Mouse (Mus musculus) MEL (cell line): ENCODE data around the gene Nlgn1. TPM values are rescaled to one million over a fixed set of nuclear protein-coding genes. Genes with fewer than 3 reads are reported as not detected.

Experiments used
- DNase-seq: peaks from one replicate; pipeline ENCODE4 v3.0.0; 2011; ENCODE audit warnings: low read depth, low spot score
- H3K27ac ChIP-seq: 2 replicates; pipeline ENCODE4 v1.5.1; 2012; ENCODE audit warnings: low read depth, mild to moderate bottlenecking, control low read depth, low read length, moderate library complexity; ENCODE audit not compliant: control insufficient read depth
- H3K27me3 ChIP-seq, 2 experiments: fragments of 150-350 bp in 1 of 2; sonication (generic) in 1 of 2; 2 replicates each; pipeline ENCODE4 v1.6.1; 2012; ENCODE audit warnings: low read length in 2 of 2, mild to moderate bottlenecking in 2 of 2, improper control_type of control experiment in 1 of 2, moderate library complexity in 1 of 2; ENCODE audit not compliant: insufficient read depth in 2 of 2, control insufficient read depth in 1 of 2
- H3K36me3 ChIP-seq, 2 experiments: 2 replicates each; pipeline ENCODE4 v1.6.1; 2012 to 2014; ENCODE audit warnings: low read length in 2 of 2, improper control_type of control experiment in 1 of 2, inconsistent platforms in 1 of 2, mild to moderate bottlenecking in 1 of 2; ENCODE audit not compliant: insufficient read depth in 2 of 2, control insufficient read depth in 1 of 2
- H3K4me1 ChIP-seq, 2 experiments: fragments of 150-350 bp in 1 of 2; sonication (generic) in 1 of 2; 2 replicates each; pipeline ENCODE4 v1.6.1; 2012; ENCODE audit warnings: low read length in 2 of 2, improper control_type of control experiment in 1 of 2, mild to moderate bottlenecking in 1 of 2; ENCODE audit not compliant: insufficient read depth in 2 of 2, control insufficient read depth in 1 of 2
- H3K4me3 ChIP-seq, 2 experiments: fragments of 150-350 bp in 1 of 2; sonication (generic) in 1 of 2; 2 replicates each; pipeline ENCODE4 v1.5.1; 2012; ENCODE audit warnings: low read depth in 2 of 2, low read length in 2 of 2, mild to moderate bottlenecking in 2 of 2, moderate library complexity in 2 of 2, control low read depth in 1 of 2, improper control_type of control experiment in 1 of 2; ENCODE audit not compliant: control insufficient read depth in 1 of 2, insufficient read depth in 1 of 2
- H3K79me2 ChIP-seq: 2 replicates; pipeline ENCODE4 v1.6.1; 2012; ENCODE audit warnings: mild to moderate bottlenecking, low read length, moderate library complexity; ENCODE audit not compliant: control insufficient read depth, poor library complexity, insufficient read depth
- H3K9ac ChIP-seq: 2 replicates; pipeline ENCODE4 v1.6.1; 2012; ENCODE audit warnings: low read depth, mild to moderate bottlenecking, control low read depth, low read length, moderate library complexity; ENCODE audit not compliant: control insufficient read depth, poor library complexity, severe bottlenecking
- H3K9me3 ChIP-seq: fragments of 150-350 bp; sonication (generic); replicated peaks from 2 replicates; pipeline ENCODE4 v1.6.1; 2012; ENCODE audit warnings: mild to moderate bottlenecking, low read length, improper control_type of control experiment, moderate library complexity; ENCODE audit not compliant: insufficient read depth
- CHD1 ChIP-seq: IDR thresholded peaks from 2 replicates; pipeline ENCODE4 v1.6.1; 2012; ENCODE audit warnings: low read depth, mild to moderate bottlenecking, inconsistent platforms, low read length, improper control_type of control experiment
- CTCF ChIP-seq, 3 experiments: IDR thresholded peaks in 2 of 3; conservative IDR thresholded peaks in 1 of 3; 2 replicates each; pipeline ENCODE4 v1.5.1; 2011 to 2012; ENCODE audit warnings: low read length in 3 of 3, low read depth in 2 of 3, mild to moderate bottlenecking in 2 of 3, improper control_type of control experiment in 1 of 3, inconsistent platforms in 1 of 3, mixed read lengths in 1 of 3, moderate library complexity in 1 of 3; ENCODE audit not compliant: control insufficient read depth in 1 of 3, insufficient read depth in 1 of 3, poor library complexity in 1 of 3, severe bottlenecking in 1 of 3
- E2F4 ChIP-seq: IDR thresholded peaks from 2 replicates; pipeline ENCODE4 v1.6.1; 2011; ENCODE audit warnings: low read depth, low read length, improper control_type of control experiment, borderline replicate concordance
- EP300 ChIP-seq, 2 experiments: IDR thresholded peaks; 2 replicates each; pipeline ENCODE4 v1.6.1; 2011; ENCODE audit warnings: improper control_type of control experiment in 2 of 2, low read length in 2 of 2, low read depth in 1 of 2, mild to moderate bottlenecking in 1 of 2
- ETS1 ChIP-seq: IDR thresholded peaks from 2 replicates; pipeline ENCODE4 v1.6.1; 2012; ENCODE audit warnings: low read depth, mild to moderate bottlenecking, inconsistent platforms, low read length, improper control_type of control experiment, moderate library complexity
- GABPA ChIP-seq: IDR thresholded peaks from 2 replicates; pipeline ENCODE4 v1.6.1; 2012; ENCODE audit warnings: low read depth, mild to moderate bottlenecking, inconsistent platforms, low read length, improper control_type of control experiment, moderate library complexity
- HCFC1 ChIP-seq: IDR thresholded peaks from 2 replicates; pipeline ENCODE4 v1.6.1; 2012; ENCODE audit warnings: low read depth, mild to moderate bottlenecking, inconsistent platforms, low read length, improper control_type of control experiment, moderate library complexity
- JUND ChIP-seq: IDR thresholded peaks from 2 replicates; pipeline ENCODE4 v1.6.1; 2011; ENCODE audit warnings: low read depth, mild to moderate bottlenecking, improper control_type of control experiment, low read length
- KAT2A ChIP-seq: conservative IDR thresholded peaks from 2 replicates; pipeline ENCODE4 v1.6.1; 2012; ENCODE audit warnings: low read depth, low read length, improper control_type of control experiment, inconsistent platforms
- MAFK ChIP-seq: IDR thresholded peaks from 2 replicates; pipeline ENCODE4 v1.6.1; 2011; ENCODE audit warnings: low read depth, mild to moderate bottlenecking, low read length, improper control_type of control experiment, borderline replicate concordance
- MAZ ChIP-seq: IDR thresholded peaks from 2 replicates; pipeline ENCODE4 v1.6.1; 2012; ENCODE audit warnings: low read depth, mild to moderate bottlenecking, inconsistent platforms, low read length, improper control_type of control experiment
- MEF2A ChIP-seq: IDR thresholded peaks from 2 replicates; pipeline ENCODE4 v1.6.1; 2014; ENCODE audit warnings: low read depth, mild to moderate bottlenecking, inconsistent platforms, low read length, improper control_type of control experiment; ENCODE audit not compliant: poor library complexity, insufficient replicate concordance, severe bottlenecking; ENCODE audit errors: extremely low read depth
- MXI1 ChIP-seq: IDR thresholded peaks from 2 replicates; pipeline ENCODE4 v1.6.1; 2011; ENCODE audit warnings: mild to moderate bottlenecking, low read depth, low read length, improper control_type of control experiment
- NELFE ChIP-seq: IDR thresholded peaks from 2 replicates; pipeline ENCODE4 v1.6.1; 2011; ENCODE audit warnings: low read depth, low read length, improper control_type of control experiment
- NRF1 ChIP-seq: IDR thresholded peaks from 2 replicates; pipeline ENCODE4 v1.6.1; 2014; ENCODE audit warnings: low read depth, mild to moderate bottlenecking, inconsistent platforms, low read length, improper control_type of control experiment, moderate library complexity; ENCODE audit not compliant: poor library complexity, insufficient read depth, severe bottlenecking
- POLR2A ChIP-seq, 2 experiments: IDR thresholded peaks; 2 replicates each; pipeline ENCODE4 v1.6.1; 2011 to 2012; ENCODE audit warnings: low read length in 2 of 2, mild to moderate bottlenecking in 2 of 2, control low read depth in 1 of 2, improper control_type of control experiment in 1 of 2, low read depth in 1 of 2, moderate library complexity in 1 of 2; ENCODE audit not compliant: control insufficient read depth in 1 of 2, insufficient read depth in 1 of 2, poor library complexity in 1 of 2
- POLR2AphosphoS2 ChIP-seq: IDR thresholded peaks from 2 replicates; pipeline ENCODE4 v1.6.1; 2011; ENCODE audit warnings: low read length, improper control_type of control experiment
- RAD21 ChIP-seq: IDR thresholded peaks from 2 replicates; pipeline ENCODE4 v1.6.1; 2011; ENCODE audit warnings: mild to moderate bottlenecking, low read depth, low read length, improper control_type of control experiment
- RCOR1 ChIP-seq: IDR thresholded peaks from 2 replicates; pipeline ENCODE4 v1.6.1; 2012; ENCODE audit warnings: low read depth, mild to moderate bottlenecking, inconsistent platforms, low read length, improper control_type of control experiment
- SIN3A ChIP-seq: IDR thresholded peaks from 2 replicates; pipeline ENCODE4 v1.6.1; 2012; ENCODE audit warnings: low read length, improper control_type of control experiment, inconsistent platforms
- SMC3 ChIP-seq: IDR thresholded peaks from 2 replicates; pipeline ENCODE4 v1.6.1; 2011; ENCODE audit warnings: low read depth, low read length, improper control_type of control experiment
- TAL1 ChIP-seq: IDR thresholded peaks from 2 replicates; pipeline ENCODE4 v1.6.1; 2012; ENCODE audit warnings: mild to moderate bottlenecking, inconsistent platforms, low read length, moderate library complexity, mixed read lengths
- TBP ChIP-seq: IDR thresholded peaks from 2 replicates; pipeline ENCODE4 v1.8.0; 2011; ENCODE audit warnings: low read depth, low read length, improper control_type of control experiment
- UBTF ChIP-seq: IDR thresholded peaks from 2 replicates; pipeline ENCODE4 v1.6.1; 2012; ENCODE audit warnings: low read depth, mild to moderate bottlenecking, inconsistent platforms, low read length, improper control_type of control experiment, moderate library complexity, borderline replicate concordance; ENCODE audit not compliant: insufficient read depth
- USF1 ChIP-seq: IDR thresholded peaks from 2 replicates; pipeline ENCODE4 v1.6.1; 2014; ENCODE audit warnings: low read depth, mild to moderate bottlenecking, inconsistent platforms, low read length, improper control_type of control experiment, moderate library complexity
- USF2 ChIP-seq, 2 experiments: IDR thresholded peaks; 2 replicates each; pipeline ENCODE4 v1.6.1; 2011 to 2012; ENCODE audit warnings: improper control_type of control experiment in 2 of 2, low read length in 2 of 2, borderline replicate concordance in 1 of 2, inconsistent platforms in 1 of 2, low read depth in 1 of 2, mild to moderate bottlenecking in 1 of 2; ENCODE audit not compliant: insufficient read depth in 1 of 2
- ZNF384 ChIP-seq: IDR thresholded peaks from 2 replicates; pipeline ENCODE4 v1.6.1; 2012; ENCODE audit warnings: low read depth, mild to moderate bottlenecking, inconsistent platforms, low read length, improper control_type of control experiment
- polyA plus RNA-seq, 2 experiments: library from polyadenylated mRNA; stranded (reverse) in 1 of 2; unstranded in 1 of 2; fragments of >175 nt in 1 of 2; fragments of >200 nt in 1 of 2; gene quantifications; 2 replicates each; pipeline versions ENCODE4 v1.2.1 to v1.2.4; 2012; ENCODE audit warnings: low replicate concordance in 2 of 2, low read depth in 1 of 2; ENCODE audit not compliant: insufficient read length in 2 of 2, insufficient read depth in 1 of 2, missing spikeins in 1 of 2
- total RNA-seq: library from RNA; depleted of rRNA; stranded (reverse); fragments of 300-350 nt; gene quantifications from 2 replicates; pipeline ENCODE4 v1.2.3, GENCODE M21; 2012

The Nlgn1 gene
- total and polyA plus RNA-seq, 3 experiments: not detected

- no peak overlapping the region for H3K27ac ChIP-seq
- no peaks in the 10 kb centered on the region for H3K36me3 ChIP-seq
- no peaks in the 10 kb centered on the region for H3K79me2 ChIP-seq
- H3K9ac ChIP-seq: no peak overlapping the region
- DNase-seq: no peak
- no peaks in the 10 kb centered on the region for H3K27me3 ChIP-seq
- H3K4me3 ChIP-seq: no peak overlapping the region
- TF ChIP-seq KAT2A (no peak), RCOR1 (no peak), SMC3 (no peak), USF1 (no peak), NRF1 (no peak), ETS1 (no peak), MXI1 (no peak), CHD1 (no peak), SIN3A (no peak), E2F4 (no peak), ZNF384 (no peak), NELFE (no peak), USF2 (IDR thresholded peaks at IDR 0.05; ENCODE audit: borderline replicate concordance in 1 of 2, insufficient read depth in 1 of 2, low read depth in 1 of 2, low read length in 2 of 2) (no peak), MAFK (no peak)
- H3K4me1 ChIP-seq: no peaks in the 10 kb centered on the region
- no peaks in the 10 kb centered on the region for H3K9me3 ChIP-seq
Measured at GRCm38 (mm10) chr3:25773467-25773866, 558.8 kb downstream of the Nlgn1 start.

GRCm38 (mm10) chr3:25763689-25764088, 568.6 kb downstream of the Nlgn1 start:
- no peaks in the 10 kb centered on the region for H3K79me2 ChIP-seq
- no peaks in the 10 kb centered on the region for H3K36me3 ChIP-seq
- no peak overlapping the region for H3K4me3 ChIP-seq
- H3K9me3 ChIP-seq: no peaks in the 10 kb centered on the region
- TF ChIP-seq SIN3A (no peak), E2F4 (no peak), MEF2A (no peak), CTCF (IDR thresholded peaks at IDR 0.05 in 2 of 3, conservative IDR thresholded peaks at IDR 0.05 in 1 of 3; ENCODE audit: control insufficient read depth in 1 of 3, insufficient read depth in 1 of 3, low read depth in 2 of 3, low read length in 3 of 3, poor library complexity in 1 of 3, severe bottlenecking in 1 of 3) (no peak), GABPA (no peak), SMC3 (no peak), HCFC1 (no peak), EP300 (IDR thresholded peaks at IDR 0.05; ENCODE audit: low read depth in 1 of 2, low read length in 2 of 2) (no peak), TAL1 (no peak), RCOR1 (no peak), RAD21 (no peak), UBTF (no peak), USF1 (no peak), JUND (no peak), POLR2A (IDR thresholded peaks at IDR 0.05; ENCODE audit: control insufficient read depth in 1 of 2, insufficient read depth in 1 of 2, low read depth in 1 of 2, low read length in 2 of 2, poor library complexity in 1 of 2) (no peak), MAZ (no peak), NELFE (no peak), POLR2AphosphoS2 (no peak), ZNF384 (no peak), TBP (no peak)
- DNase-seq: no peak
- no peak overlapping the region for H3K27ac ChIP-seq
- H3K9ac ChIP-seq: no peak overlapping the region
- H3K4me1 ChIP-seq: no peaks in the 10 kb centered on the region
- H3K27me3 ChIP-seq: no peaks in the 10 kb centered on the region
